Mouse (Mus musculus) cerebellum, adult 8-10 months (tissue): Measurements from ENCODE around the gene Foxn3.

Experiments used
- DNase-seq: peaks from one replicate; pipeline ENCODE4 v3.0.0; 2022

Foxn3 gene

GRCm38 (mm10) chr12:99319171-99319570 is 244.2 kb downstream of the Foxn3 start:
- no peak for DNase-seq

- no peak for DNase-seq
Observed at GRCm38 (mm10) chr12:99315931-99316330, 247.5 kb downstream of the Foxn3 start.

GRCm38 (mm10) chr12:99314817-99315216 is 248.6 kb downstream of the Foxn3 start:
- DNase-seq, result no peak

GRCm38 (mm10) chr12:99311303-99311702 is 252.1 kb downstream of the Foxn3 start:
- no peak for DNase-seq

- DNase-seq, result no peak
Observed at GRCm38 (mm10) chr12:99309937-99310336, 253.4 kb downstream of the Foxn3 start.

GRCm38 (mm10) chr12:99308541-99309089 is 254.8 kb downstream of the Foxn3 start:
- no peak for DNase-seq

GRCm38 (mm10) chr12:99306536-99307204 is 256.7 kb downstream of the Foxn3 start:
- DNase-seq, result no peak

GRCm38 (mm10) chr12:99305784-99306535 is 257.4 kb downstream of the Foxn3 start:
- DNase-seq, result no peak

- no peak for DNase-seq
Observed at GRCm38 (mm10) chr12:99305324-99305723, 258.1 kb downstream of the Foxn3 start.

- no peak for DNase-seq
Observed at GRCm38 (mm10) chr12:99304056-99304455, 259.3 kb downstream of the Foxn3 start.

- DNase-seq, result no peak
Observed at GRCm38 (mm10) chr12:99303581-99303980, 259.8 kb downstream of the Foxn3 start.

GRCm38 (mm10) chr12:99299900-99300299 is 263.5 kb downstream of the Foxn3 start:
- no peak for DNase-seq

GRCm38 (mm10) chr12:99298851-99299600 is 264.4 kb downstream of the Foxn3 start:
- DNase-seq, result no peak

- no peak for DNase-seq
Observed at GRCm38 (mm10) chr12:99298242-99298641, 265.1 kb downstream of the Foxn3 start.

GRCm38 (mm10) chr12:99297792-99298191 is 265.6 kb downstream of the Foxn3 start:
- DNase-seq, result no peak

GRCm38 (mm10) chr12:99293532-99293931 is 269.9 kb downstream of the Foxn3 start:
- no peak for DNase-seq

- no peak for DNase-seq
Observed at GRCm38 (mm10) chr12:99292152-99292551, 271.2 kb downstream of the Foxn3 start.

GRCm38 (mm10) chr12:99287081-99287480 is 276.3 kb downstream of the Foxn3 start:
- DNase-seq, result no peak

GRCm38 (mm10) chr12:99286662-99287061 is 276.7 kb downstream of the Foxn3 start:
- peak; percentile 51 for DNase-seq

- DNase-seq, result no peak
Observed at GRCm38 (mm10) chr12:99285656-99286055, 277.7 kb downstream of the Foxn3 start.

GRCm38 (mm10) chr12:99285199-99285598 is 278.2 kb downstream of the Foxn3 start:
- DNase-seq, result peak; percentile 56

- no peak for DNase-seq
Observed at GRCm38 (mm10) chr12:99284419-99285069, 278.8 kb downstream of the Foxn3 start.

GRCm38 (mm10) chr12:99280826-99281225 is 282.6 kb downstream of the Foxn3 start:
- no peak for DNase-seq
